15 mouse cellular contexts compared by ENCODE assay signal in genomic region chr8:102413446-102413845, GRCm38 (mm10).
"Had no signal": no experiment of that assay in that cellular context is flagged by ENCODE, and none has a peak within 500 bp of the region (broad histone marks: within the 10 kb centered on the region; RNA-seq: fewer than 3 reads in every experiment).

No protein-coding gene starts in this region.

- H3K9me3 ChIP-seq: limb, embryonic 10.5 days; liver, embryonic 15.5 days; megakaryocyte, embryonic 14.5 days; midbrain, embryonic 12.5 days had no signal

- H3K9ac ChIP-seq: liver, embryonic 15.5 days; lung, embryonic 14.5 days; midbrain, embryonic 12.5 days had no signal

- ATAC-seq: midbrain, embryonic 16.5 days had no signal

- H3K4me3 ChIP-seq: layer of hippocampus, adult 2 months; limb, embryonic 10.5 days; liver, embryonic 15.5 days; megakaryocyte, embryonic 14.5 days; midbrain, embryonic 12.5 days had no signal

- H3K36me3 ChIP-seq: limb, embryonic 10.5 days; liver, embryonic 15.5 days; midbrain, embryonic 12.5 days had no signal

- DNase-seq: kidney, postnatal 10 days; kidney, postnatal 4 days; lung, embryonic 14.5 days; lung, postnatal 14 days; right cerebral cortex, adult 18-20 months; right cerebral cortex, postnatal 25 days; thymus, postnatal 4 days had no signal

- H3K4me1 ChIP-seq: limb, embryonic 10.5 days; liver, embryonic 15.5 days; megakaryocyte, embryonic 14.5 days; midbrain, embryonic 12.5 days had no signal

- H3K4me2 ChIP-seq: liver, embryonic 11.5 days; liver, embryonic 15.5 days; lung, embryonic 14.5 days; midbrain, embryonic 12.5 days had no signal

- H3K27me3 ChIP-seq: liver, embryonic 15.5 days; megakaryocyte, embryonic 14.5 days; midbrain, embryonic 12.5 days had no signal

- H3K27ac ChIP-seq: layer of hippocampus, adult 2 months; limb, embryonic 10.5 days; liver, embryonic 15.5 days; macrophage; midbrain, embryonic 12.5 days had no signal
